Mouse (Mus musculus) gonadal fat pad, adult 2 months (tissue): ENCODE measurements at regions not wholly inside any gene's neighbourhood (a gene's known extent, or its start where the extent isn't known, plus 50 kb on each side); places are given as distances from the start of the nearest gene placed in this dataset.
"Not testable (repeated sequence)": the region's sequence is repeated elsewhere in the genome, so short reads cannot be mapped to it uniquely, and the experiment has no call there.

Source experiments
- DNase-seq: peaks from one replicate; pipeline ENCODE4 v3.0.0-alpha.2; 2012; ENCODE audit warnings: low read depth

DNA sequence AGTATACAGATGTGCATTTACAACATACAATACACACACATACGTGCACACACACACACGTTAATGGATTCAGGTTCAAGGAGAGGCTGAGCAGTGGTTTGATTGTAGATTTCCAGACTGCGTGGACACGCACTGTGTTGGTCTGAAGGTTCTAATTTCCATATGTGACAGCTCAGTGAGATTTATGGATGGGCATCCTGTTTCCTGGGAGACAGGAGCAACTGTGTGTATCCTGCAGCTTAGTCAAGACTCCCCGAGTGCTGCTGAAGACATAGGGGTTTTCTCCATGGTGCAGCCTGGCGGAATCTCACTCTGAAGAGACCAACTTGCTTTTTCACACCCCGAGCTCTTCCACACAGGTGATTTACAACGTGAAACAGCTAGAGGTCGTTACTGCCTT lies 119.3 kb upstream of the Foxk1 start:
- DNase-seq: no peak

DNA sequence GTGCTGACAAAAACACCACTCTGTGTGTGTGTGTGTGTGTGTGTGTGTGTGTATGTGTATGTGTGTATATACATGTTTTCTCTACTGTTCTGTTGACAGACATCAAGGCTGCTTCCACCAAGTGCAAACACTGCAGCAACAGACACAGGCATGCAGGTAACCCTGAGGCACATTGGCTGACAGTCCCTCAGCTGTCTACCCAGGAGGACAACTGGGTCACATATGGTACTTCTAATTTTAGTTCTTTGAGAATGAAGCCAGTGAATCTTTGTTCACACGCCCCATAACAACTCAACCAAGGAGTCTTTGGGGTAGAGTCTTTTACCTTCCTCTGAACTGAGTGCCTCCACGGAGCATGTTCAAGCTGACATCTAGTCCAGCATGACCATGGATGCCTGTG lies 113.3 kb upstream of the Foxk1 start:
- DNase-seq: no peak

DNA sequence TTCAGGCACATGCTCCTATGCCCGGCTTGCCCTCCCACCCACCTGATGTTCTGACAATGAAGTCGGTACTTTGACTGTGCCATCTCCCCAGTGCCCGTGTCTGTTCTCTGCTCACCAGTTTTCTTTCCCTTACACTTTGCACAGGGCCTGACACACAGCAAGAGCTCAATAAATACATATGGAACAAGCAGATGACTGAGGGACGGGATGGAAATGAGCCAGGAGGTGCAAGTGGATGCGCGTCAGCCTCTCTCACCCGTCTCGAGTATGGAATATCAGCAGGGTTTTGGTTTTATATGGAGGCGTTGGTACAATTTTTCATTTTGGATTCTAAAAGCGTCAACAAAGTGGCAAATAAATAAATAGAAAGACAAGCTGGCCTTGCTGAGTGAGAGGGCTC lies 109.8 kb upstream of the Foxk1 start:
- no peak for DNase-seq

DNA sequence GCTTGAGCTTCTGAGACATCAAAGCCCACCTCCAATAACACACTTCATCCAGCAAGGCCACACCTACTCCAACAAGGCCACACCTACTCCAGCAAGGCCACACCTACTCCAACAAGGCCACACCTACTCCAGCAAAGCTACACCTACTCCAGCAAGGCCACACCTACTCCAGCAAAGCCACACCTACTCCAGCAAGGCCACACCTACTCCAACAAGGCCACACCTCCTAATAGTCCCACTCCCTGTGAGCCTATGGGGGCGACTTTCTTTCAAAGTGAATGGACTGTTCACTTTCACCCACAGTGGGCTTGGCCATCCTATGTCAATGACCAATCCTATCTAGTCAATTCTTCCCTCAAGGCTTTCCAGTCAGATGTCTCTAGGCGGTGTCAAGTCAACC lies 104.9 kb upstream of the Foxk1 start:
- not testable (repeated sequence) for DNase-seq

DNA sequence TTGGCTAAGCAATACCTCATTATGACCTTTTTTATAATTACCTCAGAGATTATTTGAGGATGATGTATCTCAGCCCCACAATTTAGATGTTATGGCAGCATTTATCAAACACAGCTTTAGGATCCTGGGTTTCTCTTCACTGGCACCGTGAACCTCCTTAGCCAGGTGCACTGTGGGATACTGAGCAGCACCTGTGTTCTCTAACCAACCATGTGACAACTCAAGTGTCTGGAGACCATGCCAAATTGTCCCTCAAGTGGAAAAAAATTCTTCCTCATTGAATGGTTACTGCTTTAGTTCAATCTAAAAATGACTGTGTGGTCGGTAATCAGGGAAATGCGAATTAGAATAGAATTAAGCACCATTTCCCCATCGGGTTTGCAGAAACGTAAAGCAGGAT lies 101.7 kb upstream of the Foxk1 start:
- no peak for DNase-seq

DNA sequence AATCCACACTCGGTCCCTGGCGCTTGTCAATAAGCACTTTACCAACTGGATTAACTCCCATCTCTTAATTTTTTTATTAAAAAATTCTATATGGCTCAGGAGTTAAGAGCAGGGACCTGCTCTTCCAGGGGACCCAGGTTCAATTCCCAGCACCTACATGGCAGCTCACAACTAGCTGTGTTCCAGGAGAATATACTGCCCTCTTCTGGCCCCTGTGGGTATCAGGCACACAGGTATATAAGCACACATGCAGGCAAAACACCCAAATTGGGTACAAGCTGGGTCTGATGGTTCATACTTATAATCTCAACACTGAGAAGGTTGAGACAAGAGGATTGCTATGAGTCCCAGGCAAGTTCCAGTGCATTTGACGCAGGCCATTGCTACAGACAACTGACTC lies 92.8 kb upstream of the Foxk1 start:
- DNase-seq: no peak

DNA sequence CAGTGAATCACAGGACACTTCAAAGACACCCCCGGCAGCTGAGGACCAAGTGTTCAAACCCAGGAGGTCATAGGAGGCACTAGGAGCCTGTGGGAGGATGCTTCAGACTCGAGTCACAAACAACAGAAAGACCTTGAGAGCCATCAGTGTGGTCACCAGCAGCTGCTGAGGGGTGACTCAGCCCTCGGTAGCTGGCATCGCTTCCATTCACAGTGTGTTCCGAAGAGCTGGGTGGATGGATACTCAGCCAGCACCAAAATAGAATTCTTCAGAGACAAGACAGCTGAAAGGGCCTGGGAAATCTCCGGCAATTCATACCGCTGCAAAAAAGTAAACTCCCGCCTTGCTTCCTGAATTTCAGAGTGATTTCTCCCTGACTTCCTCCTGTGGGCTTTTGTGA lies 87.4 kb upstream of the Foxk1 start:
- DNase-seq: no peak

DNA sequence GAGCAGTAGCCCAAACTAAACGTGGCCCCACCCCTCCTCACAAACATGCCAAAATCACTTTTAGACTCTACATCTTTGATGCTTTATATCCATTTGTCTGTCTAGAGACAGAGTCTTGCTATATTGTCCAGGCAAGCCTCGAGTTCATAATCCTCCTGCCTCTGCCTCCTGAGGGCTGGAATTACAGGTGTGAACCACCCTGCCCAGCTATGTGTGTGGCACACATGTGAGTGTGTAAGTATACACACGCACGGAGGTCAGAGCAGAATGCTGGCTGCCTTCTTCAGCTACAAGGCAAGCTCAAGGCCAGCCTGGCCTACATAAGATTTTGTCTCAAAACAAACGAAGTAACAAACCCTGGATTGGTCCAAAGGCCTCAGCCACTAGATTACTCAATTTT lies 86.8 kb upstream of the Foxk1 start:
- DNase-seq: no peak

DNA sequence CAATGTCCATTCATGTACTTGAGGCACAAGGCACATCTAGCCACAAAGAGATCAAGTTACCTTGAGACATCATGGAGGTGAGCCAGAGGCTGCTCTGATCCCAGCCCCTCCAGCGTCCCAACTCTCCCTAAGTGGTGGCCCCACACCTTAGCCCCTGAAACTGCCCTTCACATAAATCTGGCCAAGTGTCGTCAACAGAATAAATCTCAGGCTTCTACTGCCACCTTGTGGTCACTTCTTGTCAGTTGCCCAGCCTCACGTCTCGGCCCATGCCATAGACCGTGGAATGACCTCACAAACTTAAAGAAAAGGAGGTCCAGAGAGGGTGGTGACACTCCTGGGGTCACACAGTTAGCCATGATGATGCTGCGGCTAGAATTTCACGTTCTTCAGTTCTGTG lies 82.0 kb upstream of the Foxk1 start:
- no peak for DNase-seq

DNA sequence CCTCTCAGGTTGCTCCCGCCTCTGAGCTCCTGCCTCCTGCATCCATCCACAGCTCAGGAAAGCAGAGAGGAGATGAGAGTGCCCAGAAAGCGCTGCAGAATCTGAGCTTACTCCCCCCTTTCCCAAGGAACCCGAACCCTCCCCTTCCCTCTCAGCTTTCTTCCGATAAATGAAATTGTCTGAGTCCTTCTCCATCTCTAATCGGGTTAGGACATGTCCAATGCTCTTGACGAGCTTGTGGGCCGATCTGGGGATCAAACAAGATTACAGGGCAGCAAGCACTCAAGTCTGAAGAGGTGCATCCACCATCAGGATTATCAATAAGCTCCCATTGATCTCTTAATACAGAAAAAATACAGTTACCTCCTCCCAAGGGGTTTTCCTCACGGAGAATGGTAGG lies 80.0 kb upstream of the Foxk1 start:
- DNase-seq: no peak

DNA sequence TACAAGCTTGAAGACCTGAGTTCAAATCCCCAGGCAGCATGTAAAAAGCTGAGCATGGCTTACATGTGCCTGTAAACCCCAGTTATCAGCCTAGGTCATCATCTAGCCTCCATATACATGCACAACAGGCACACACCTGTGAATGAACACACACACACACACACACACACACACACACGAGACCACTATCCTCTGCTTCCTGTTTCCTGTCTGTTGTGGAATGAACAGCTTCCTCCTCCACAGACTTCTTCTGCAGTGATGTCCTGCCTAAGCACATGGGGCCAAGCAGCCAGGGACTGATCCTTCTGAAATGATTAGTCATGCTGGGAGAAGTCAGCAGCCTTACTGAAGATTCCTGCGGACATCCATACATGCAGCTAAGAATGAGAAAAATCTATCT lies 76.4 kb upstream of the Foxk1 start:
- DNase-seq: no peak

DNA sequence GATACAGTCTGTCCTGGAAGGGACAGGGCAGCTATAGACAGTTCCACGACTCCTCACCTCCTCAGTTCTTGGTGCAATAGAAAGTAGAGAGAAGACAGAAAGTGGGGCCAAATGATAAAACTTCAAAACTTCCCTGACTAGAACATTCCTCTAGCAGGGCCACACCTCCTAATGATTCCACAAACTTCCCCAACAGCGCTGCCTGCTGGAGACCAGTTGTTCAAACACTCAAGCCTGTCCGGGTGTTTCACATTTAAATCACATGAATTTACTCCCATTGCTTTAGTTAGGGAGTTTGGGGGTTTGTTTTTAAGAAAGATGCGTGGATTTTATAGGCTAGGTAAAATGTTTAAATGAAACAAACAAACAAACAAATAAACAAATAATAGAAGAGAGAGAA lies 75.7 kb upstream of the Foxk1 start:
- no peak for DNase-seq

DNA sequence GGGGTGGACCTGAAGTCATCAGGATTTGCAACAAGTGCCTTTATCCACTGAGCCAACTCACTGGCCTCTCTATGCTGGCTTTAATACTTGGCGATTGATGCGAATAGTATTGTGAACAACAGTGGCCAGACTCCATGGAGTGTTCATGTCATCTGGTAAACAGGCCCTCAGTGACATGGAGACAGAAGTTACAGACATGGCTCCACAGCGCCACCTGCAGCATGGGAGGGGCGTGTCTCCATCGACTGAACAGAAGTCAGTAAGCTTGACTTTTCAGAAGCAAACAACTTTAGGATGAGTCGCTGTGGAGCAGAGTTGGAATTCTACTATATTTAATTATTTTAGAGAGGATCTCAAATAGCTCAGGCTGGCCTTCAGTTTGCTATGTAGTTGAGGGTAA lies 74.0 kb upstream of the Foxk1 start:
- DNase-seq: no peak

DNA sequence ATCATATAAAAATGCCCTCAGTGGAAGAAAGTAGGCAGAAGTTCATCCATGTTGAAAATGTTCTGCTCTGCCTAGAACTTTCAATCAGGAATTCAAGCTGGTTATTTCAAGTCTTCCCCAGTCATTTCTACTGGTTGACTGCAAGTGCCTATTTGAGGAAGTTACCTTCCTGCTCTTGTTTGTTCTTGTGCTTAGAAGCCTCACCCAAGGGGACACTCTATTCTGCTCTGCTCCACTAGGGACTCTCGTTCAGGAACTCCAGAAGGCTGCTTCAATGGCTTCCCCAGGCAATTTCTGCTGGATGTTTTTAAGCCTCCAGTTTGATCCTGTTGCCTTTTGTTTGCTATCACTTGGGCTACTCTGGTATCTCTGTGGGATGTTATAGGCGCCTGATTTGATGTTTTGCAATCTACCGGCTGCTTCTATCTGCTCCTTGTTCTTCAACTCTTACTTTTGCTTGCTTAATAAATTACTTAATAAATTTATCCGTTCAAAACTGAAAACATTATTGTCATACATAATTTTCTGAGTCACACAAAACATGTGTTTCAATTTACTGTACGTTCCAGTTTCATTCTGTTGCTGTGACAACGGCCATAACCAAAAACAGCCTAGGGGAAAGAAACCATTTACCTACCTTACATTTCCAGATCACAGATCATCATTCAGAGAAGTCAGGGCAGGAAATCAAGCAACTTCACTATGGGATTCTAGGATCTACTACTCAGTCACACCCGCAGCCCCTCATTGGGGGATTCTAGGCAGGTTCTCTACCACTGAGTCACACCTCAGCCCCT lies 71.4 kb upstream of the Foxk1 start:
- no peak for DNase-seq

DNA sequence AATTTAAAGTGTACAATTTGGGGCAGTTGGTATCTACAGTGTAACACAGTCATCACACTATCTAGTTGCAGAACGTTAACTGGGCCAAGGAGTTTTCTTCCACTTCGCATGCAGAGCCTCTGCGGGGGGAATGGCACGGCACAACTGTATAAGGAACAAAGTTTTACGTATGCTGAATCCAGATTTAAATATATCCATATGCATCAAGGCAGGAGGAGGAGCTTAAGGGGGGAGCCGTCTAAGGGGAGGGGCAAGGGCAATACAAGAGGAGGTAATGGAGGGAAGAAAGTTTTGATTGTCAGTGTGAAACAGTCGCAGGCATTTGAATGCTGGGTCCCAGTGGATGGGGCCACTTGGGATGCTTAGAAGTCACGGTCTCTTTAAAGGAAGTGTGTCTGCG lies 68.6 kb upstream of the Foxk1 start:
- DNase-seq: no peak

DNA sequence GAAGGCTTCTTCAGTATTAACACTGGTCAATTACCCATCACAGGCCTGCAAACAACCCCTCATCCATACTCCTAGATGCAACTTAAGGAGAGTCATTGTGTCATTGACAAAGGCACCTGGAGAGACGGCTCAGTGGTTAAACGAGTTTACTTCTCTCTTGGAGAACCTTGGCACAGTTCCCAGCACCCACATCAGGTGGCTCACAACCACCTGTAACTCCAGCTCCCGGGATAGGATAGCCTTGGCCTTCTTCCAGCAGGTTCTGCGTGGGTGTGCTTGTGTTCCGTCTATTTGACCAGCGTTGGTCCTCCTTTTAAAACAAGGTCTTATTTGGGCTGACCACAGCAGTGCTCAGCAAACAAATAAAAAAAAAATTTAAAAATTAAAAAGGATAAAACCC lies 63.9 kb upstream of the Foxk1 start:
- peak; percentile 58 for DNase-seq

DNA sequence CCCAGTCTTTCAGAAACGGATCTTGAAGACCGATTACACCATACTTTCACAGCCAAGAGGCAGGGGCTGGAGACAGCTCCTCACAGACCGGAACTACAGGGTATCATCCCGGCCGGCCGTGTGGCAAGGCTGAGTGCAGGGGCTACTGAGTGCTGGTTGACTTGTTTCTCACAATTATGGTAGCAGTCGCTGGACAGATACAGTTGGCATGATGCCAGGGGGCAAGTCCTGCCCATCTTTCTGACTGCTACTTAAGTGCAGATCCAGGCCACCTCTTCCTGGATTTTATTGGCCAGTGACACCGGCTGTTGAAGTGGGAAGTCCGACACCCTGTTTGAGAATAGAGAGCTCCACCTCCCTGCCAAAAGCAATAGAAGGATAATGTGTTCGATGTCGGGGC lies 63.2 kb upstream of the Foxk1 start:
- DNase-seq: no peak

DNA sequence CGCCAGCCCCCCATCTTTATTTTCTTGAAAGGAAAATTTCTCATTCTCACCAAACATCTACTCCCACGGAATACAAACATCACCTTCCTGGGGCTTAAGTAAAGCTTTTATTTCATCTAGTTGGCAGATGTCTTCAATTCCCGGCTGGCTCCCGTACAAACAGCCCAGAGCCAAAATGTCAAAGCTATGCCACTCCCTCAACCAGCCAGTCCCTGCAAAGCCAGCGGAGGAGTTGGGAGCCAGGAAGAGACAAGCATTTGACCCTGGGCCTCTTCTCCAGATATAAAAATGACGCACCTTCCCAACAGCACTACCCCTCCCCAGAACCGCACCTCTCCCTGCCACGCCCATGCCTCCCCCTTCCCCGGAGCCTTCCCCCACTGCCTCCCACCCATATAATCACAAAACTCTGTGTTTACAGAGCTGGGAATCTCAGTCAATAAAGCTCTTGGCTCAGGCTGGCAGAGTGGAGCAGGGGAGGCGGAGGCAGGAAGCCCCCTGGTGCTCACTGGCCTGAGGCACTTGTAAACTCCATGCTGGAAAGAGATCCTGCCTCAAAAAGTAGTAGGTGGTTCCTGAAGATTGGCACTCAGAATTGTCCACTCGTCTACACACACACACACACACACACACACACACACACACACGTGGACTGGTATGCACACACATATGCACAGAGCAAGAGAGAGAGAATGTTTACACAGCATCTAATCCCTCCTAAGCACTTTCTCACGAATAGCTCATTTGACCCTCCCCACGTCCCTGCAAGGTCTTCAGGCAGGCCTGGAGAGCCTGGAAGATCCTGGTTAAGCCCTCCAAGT lies 60.9 kb upstream of the Foxk1 start:
- DNase-seq: peak; percentile 91

DNA sequence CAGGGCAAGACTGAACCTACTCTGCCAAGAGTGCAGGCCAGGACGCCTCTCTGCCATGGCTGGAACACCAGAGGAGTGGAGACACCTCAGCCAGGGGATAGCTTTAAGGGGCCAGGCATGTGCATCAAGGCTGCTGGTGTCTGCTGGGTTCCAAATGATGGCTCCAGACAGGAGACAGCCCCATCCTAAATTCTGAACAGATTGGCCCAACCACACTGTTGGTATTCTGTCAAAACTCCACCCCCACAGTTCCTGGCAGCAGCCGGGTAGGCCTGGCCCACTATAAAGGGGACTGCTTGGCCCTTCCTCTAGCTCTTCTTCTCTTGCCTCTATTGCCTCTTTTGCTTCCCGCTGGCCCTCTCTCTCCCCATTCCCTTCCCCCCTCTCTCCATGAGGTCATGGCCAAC lies 60.3 kb upstream of the Foxk1 start:
- peak; percentile 87 for DNase-seq

DNA sequence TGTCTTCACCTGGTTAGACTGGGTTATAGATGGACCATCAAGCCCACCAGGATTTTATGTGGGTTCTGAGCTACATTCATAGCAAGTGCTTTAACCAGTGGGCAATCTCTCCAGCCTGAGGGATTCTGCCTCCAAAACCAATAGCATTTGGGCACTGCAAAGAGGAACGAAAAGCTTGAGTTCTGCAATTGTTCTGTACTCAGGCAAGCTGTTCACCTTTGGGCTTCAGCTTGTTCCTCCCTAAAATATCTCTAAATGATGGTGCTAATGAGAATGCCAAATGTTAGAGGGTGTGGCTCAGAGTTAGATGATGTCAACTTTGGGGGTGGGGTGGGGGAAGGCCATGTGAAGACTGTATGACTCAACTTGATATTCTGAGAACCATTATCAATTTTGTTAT lies 54.8 kb upstream of the Foxk1 start:
- DNase-seq: no peak

DNA sequence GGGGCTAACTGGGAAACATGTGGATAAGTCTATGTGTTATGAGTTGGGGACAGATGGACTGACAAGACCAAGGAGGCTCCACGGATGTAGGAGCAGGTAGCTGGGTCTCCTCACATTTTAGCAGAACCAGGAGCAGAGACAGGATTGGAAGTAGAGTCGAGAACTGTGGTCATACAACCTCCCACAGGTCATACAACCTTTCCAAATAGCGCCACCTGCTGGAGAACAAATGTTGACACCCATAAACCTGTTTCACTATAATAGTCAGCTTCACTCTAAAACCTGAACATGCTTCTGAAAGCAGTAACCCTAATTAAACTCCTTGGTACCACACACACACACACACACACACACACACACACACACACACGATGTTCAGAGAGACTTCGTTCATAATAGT lies 50.7 kb upstream of the Foxk1 start:
- no peak for DNase-seq
